Mouse (Mus musculus) thymus, postnatal 25 days (tissue): Measurements from ENCODE around the gene Fus.
"Not testable (repeated sequence)": the region's sequence is repeated elsewhere in the genome, so short reads cannot be mapped to it uniquely, and the experiment has no call there.

Experiments used
- DNase-seq: peaks from one replicate; pipeline ENCODE4 v3.0.0; 2022

The Fus gene

DNA sequence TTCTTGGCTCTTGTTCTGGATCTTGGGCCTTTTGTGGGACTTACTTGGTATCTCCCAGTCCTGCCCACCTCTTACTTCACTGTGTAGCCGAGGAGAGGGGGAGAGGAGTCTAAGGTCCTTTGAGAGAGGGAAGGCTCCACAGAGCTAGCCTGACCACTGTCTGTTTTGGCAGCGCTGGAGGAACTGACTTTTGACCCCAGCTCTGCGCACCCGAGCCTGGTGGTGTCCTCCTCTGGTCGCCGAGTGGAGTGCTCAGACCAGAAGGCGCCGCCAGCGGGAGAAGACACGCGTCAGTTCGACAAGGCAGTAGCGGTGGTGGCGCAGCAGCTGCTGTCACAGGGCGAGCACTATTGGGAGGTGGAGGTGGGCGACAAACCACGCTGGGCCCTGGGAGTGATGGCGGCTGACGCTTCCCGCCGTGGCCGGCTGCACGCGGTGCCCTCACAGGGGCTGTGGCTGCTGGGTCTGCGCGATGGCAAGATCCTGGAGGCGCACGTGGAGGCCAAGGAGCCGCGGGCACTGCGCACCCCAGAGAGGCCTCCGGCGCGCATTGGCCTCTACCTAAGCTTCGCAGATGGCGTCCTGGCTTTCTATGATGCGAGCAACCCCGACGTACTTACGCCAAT is 42.6 kb downstream of the Fus start:
- no peak for DNase-seq

DNA sequence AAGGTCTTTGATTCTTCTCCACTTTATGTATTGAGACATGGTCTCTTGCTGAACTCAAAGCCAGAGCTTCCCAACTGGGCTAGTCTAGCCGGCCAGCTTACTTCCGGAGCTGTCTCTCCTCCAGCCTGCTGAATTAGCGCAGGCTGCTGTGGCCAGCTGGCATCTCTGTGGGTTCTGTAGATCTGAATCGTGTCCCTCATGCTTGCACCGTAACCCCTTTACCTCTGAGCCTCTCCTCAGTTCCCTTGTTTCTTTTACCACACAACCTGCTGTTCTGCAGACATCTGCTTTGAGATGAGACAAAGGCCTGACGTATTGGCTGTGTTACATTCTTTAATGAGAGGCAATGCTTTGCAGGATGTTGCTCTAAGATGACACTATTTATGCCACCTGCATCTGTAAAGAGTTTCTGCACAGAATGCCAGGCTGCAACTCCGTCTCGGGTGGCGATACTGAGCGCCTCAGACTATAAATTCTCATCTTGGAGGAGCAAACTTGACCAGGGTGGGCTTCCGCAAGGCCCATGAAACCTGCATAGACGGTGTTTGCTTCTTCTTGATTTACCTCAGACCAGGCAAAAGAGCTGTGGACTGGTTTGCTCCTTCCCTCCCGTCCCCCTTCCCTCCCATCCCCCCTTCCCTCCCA is 45.0 kb downstream of the Fus start:
- peak; percentile 61 for DNase-seq

DNA sequence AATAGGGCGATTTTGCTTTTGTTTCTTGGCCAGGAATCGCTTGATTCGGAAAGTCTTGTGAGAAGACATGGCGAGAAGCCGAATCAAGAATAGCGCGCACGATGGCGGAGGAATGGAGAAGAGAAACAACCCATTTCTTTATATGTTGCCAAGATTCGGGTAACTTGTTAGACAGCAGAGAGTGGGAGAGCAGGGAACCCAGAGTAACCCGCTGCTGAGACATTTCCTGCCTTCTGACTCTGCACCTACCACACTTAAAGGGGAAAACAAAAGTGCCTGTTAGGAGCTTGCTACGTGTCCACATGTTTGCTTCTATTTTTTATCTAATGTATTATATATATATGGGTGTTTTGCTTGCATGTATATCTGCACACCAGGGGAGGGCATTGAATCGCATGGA is 45.9 kb downstream of the Fus start:
- DNase-seq: peak; percentile 41

DNA sequence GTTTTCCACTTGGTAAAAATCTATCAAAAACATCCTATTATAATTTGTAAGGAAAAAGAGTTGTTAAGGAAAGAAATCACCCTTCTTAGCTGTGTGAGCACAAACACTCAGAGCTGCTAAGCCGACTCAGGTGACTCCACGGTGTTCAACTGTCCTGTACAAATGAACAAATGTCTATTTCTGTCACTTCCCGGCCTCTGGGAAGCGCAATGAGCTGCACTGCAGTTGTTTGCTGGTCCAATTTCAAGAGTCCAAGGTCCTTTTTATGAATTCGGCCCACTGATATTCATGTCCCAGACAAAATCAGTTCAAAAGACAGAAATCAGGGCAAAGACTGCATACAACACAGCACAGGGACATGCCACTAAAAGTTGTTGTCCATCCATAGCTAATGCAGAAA is 48.9 kb downstream of the Fus start:
- not testable (repeated sequence) for DNase-seq

DNA sequence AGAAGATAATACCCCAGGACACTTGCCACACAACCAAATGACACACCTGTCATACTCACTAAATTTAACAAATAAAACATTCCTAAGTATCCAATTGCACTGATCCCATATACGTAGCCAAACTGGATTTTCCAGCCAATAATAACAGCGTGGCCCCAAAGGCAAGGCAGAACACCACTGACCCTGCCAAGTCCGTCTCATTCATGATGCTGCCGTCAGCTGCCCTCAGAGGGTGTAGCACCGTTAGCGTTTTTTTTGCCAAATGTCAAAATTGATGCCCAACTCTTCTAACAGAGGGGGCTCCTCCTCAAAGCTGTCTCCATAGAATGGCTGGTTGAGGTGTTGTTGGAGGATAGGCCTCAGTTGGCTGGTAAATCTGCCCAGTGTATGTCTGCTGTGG is 49.4 kb downstream of the Fus start:
- no peak for DNase-seq

DNA sequence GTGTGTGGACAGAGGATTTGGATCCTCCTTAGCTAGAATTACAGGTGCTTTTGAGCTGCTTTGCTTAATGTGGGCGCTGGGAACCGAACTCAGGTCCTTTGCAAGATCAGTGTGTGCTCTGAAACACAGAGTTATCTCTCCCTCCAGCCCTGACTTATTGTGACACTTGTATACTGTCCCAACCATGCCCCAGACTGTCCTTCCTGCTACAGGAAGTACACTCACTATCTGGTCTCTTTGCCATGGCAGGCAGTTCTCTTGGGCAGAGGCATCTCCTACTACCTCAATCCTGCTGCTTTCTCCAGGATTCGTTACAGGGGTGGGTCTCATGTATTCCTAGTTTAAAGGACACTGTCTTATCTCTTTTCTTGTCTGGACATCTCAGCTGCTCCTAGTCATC is 51.0 kb downstream of the Fus start:
- no peak for DNase-seq

DNA sequence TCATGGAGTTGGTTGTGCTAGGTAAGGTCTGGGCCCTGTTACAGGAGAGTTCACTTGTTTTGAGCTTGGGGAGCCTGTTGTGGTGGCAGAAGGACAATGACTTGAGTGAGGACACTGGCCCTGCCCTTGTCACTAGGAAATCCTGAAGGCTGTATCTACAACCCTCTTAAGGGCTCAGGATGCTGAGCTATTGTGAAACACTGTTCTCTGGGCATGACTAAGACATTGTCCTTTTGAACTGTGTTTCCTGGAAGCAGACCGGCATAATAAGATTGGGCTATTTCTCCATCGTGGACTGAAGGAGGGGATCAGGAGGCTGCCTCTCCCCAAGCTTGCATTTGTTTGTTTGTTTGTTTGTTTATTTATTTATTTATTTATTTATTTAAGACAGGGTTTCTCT is 51.9 kb downstream of the Fus start:
- no peak for DNase-seq

DNA sequence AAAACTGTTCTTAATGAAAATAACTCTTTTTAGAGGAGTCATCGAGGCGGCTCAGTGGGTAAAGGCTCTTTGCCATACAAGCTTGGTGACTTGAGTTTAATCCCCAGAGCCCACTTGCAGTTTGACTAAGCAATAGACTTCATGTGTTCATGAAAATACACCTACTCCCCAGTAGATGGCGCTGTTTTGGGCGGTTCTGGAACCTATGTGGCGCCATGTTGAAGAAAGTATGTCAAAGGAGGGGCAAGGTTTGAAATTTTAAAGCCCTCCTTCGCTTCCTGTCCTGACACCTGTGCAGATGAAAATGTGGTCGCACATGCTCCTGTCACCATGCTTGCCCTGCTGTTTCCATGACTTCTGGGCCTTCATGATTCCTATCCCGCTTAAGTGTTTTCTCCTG is 55.7 kb downstream of the Fus start:
- DNase-seq: peak; percentile 34

DNA sequence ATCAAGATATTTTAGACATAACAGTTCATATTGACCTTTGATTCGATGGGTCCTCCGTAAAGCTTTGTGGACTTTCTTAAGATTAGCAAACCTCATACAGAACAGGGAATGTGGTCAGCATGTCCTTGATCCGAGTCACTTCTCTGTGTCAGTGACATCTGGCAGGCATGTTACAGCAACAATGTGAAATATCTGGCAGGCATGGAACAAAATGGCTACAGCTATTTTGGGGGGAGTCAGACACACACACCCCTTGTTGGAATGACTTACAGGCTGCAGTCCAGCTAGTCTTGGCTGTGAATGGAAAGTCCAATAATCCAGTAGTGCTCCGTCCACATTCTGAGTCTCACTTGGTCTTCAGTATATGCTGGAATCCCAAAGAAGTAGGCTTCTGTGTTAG is 56.3 kb downstream of the Fus start:
- no peak for DNase-seq

DNA sequence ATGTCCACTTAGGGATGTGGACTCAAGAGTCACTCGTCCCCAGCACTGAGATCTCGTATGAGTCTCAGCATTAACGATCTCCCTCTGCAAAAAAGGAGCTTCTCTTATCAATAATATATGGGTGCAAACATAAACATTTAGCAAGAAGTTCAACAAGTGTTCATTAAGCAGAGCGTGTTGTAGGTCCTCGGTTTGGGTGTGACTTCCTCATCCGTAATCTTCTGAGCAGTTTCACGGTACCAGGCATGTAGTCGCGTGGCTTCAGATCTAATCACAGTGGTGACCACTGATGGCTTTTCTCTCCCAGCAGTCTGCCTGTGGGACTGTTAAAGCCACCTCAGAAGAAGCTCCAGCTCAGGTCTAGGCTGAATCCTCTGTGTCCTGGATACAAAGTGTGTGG is 57.1 kb downstream of the Fus start:
- no peak for DNase-seq

DNA sequence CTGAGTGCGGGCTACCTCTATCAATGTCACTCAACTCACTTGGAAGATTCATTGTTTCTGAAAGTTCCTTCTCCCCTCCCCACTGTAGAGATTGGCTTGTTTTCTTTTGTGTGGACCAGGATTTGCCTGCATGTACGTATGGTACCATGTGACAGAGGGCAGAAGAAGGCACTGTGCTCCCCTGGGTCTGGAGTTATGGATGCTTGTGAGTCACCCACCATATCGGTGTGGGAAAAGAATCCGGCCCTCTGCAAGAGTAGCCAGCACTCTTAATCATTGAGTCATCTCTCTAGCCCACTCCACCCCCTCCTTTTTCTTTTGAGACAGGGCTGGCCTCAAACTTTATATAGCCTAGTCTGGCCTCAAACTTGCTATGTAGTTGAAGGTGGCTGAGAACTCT is 57.7 kb downstream of the Fus start:
- DNase-seq: no peak

DNA sequence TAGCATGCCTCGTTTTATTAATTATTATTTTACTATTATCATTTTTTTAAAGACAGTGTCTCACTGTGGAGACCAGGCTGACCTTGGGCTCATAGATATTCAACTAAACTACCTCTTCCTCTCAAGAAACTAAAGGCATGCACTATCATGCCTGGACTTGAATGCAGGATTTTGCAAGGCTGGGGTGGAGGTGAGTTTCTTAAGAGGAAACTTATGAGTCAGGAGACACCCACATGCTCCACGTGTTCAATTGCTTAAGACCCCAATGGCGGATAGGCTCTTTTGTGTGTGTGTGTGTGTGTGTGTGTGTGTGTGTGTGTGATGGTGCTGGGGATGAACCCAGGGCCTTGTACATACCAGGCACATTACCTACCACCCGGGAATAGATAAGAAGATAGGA is 58.1 kb downstream of the Fus start:
- no peak for DNase-seq

DNA sequence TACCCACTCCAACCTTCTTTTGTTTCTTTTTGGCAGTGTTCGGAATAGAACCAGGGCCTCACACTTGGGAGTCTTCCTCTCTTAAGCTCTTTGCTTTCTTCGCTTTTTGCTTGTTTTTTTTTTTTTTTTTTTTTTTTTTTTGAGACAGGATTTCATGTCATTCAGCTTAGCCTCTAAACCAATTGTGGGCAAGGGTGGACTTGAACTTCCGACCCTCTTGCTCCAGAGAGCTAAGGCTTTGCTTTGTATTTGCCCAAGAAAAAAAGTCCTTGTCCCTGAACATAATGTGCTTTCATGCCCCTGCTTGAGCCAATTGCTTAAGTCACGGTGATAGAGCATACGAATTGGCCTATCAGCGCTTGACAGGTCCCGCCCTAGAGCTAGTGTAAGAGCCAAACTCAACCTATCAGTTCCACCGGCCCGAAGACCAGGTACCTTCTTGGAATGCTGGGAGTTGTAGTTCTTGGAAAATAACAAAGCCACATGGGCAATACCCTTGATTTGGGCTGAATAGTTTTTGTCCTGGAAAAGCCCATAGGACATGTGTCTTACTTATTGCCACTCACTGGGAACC is 64.2 kb downstream of the Fus start:
- DNase-seq: no peak

DNA sequence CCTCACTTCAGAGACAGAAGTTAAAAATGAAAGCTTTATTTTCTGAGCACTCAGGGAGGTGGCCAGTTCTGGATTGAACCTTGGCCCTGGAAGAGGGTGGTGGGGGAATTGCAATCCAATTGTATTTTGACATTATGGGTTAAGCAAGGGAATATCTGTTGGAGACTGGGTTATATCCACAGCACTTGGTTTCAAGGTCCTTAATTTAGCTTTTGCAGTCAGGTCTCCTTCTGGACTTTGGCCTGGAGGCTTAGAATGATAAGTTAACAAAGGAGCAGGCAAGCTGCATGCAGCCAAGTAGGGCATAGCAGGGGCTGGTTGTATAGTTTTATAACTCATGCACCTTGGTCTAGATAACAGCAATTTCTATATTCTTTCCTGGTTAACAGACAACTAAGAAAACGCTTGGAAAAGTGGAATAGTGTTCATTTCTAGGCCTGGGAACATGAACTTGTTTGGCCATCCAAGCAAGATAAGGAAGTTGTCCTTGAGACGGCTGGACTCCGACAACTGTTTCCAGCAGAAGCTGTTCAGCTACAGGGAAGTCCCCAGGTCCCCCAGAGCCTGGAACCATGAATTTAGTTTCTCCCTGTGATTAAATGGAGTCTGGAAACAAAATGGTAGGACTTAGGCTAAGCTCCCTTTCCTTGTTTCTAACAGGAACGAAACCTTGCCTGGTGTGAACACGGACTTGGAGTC is 65.2 kb downstream of the Fus start:
- no peak for DNase-seq

DNA sequence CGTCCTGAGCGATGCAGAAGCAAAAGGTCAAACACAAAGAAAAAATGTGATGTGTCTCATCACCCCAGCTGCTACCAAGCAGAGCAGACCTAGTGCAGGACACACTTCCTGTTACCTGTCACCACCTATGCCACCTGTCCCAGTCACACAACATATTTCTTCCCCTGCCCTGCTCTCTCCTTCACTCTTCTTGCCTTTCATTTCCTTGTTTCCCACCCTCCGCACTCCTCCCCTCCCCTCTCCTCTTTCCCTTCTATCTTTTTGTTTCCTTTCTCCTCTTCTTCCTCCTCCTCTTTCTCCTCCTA is 65.7 kb downstream of the Fus start:
- DNase-seq: no peak

DNA sequence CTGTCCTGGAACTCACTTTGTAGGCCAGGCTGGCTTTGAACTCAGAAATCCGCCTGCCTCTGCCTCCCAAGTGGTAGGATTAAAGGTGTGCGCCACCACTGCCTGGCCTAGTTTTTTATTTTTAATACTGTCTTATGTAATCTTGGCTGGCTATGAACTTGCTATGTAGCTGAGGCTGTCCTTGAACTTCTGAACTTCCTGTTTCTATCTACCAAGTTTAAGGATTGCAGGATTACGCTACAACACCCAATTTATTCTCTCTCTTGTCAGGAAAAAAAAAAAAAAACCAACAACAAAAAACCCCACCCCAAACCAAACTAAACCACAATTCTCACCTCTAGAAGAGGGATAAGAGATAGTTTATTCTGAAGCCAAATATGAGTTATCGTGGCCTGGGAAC is 66.4 kb downstream of the Fus start:
- no peak for DNase-seq
